Mouse (Mus musculus) neural tube, embryonic 12.5 days (tissue): ENCODE data around the gene Pou3f1. TPM values are rescaled to one million over a fixed set of nuclear protein-coding genes. Genes with fewer than 3 reads are reported as not detected.

Experiments
- ATAC-seq: fragments of 200-750 bp; cut with Nextera tagmentation; 2 replicates; pipeline ENCODE4 v1.8.0; 2017; ENCODE audit warnings: low read depth, mild to moderate bottlenecking, moderate TSS enrichment, moderate library complexity; ENCODE audit not compliant: low FRiP score
- H3K27ac ChIP-seq: fragments of 300-500 bp; sonication (generic); 2 replicates; pipeline ENCODE4 v1.5.1; 2016
- H3K27me3 ChIP-seq: fragments of 300-500 bp; sonication (generic); replicated peaks from 2 replicates; pipeline ENCODE4 v1.6.1; 2016; ENCODE audit warnings: mild to moderate bottlenecking
- H3K36me3 ChIP-seq: fragments of 300-500 bp; sonication (generic); 2 replicates; pipeline ENCODE4 v1.6.1; 2016; ENCODE audit warnings: mild to moderate bottlenecking
- H3K4me1 ChIP-seq: fragments of 300-500 bp; sonication (generic); 2 replicates; pipeline ENCODE4 v1.6.1; 2016
- H3K4me2 ChIP-seq: fragments of 300-500 bp; sonication (generic); replicated peaks from 2 replicates; pipeline ENCODE4 v1.6.1; 2016; ENCODE audit warnings: mild to moderate bottlenecking
- H3K4me3 ChIP-seq: fragments of 300-500 bp; sonication (generic); 2 replicates; pipeline ENCODE4 v1.5.1; 2016
- H3K9ac ChIP-seq: fragments of 300-500 bp; sonication (generic); 2 replicates; pipeline ENCODE4 v1.6.1; 2016; ENCODE audit warnings: mild to moderate bottlenecking
- H3K9me3 ChIP-seq: fragments of 300-500 bp; sonication (generic); 2 replicates; pipeline ENCODE4 v1.6.1; 2016; ENCODE audit warnings: mild to moderate bottlenecking
- WGBS: fragments of 180-500 bp; shearing (Covaris S2); methylation state at CpG from one replicate; pipeline ENCODE4 v1.1.7; 2016; 5-methylcytosine and 5-hydroxymethylcytosine counted together
- polyA plus RNA-seq: library from polyadenylated mRNA; unstranded; fragments of >200 nt; fragmentation: Nextera tagmentation; extraction: Ambion mirVana; gene quantifications from 2 replicates; pipeline ENCODE4 v1.2.1, GENCODE M21; 2016

Pou3f1 gene
- polyA plus RNA-seq, 1 experiment from 2014 or later: 25.8 TPM

GRCm38 (mm10) chr4:124674334-124675032 lies 17.9 kb downstream of the Pou3f1 start:
- Histone ChIP-seq H3K27me3 (peaks cover 36% of the 10 kb centered on the region), H3K27ac (no peak overlapping the region), H3K36me3 (peaks cover 21% of the 10 kb centered on the region), H3K4me3 (no peak overlapping the region), H3K9ac (no peak overlapping the region), H3K4me2 (no peak overlapping the region), H3K9me3 (no peaks in the 10 kb centered on the region), H3K4me1 (peaks cover 34% of the 10 kb centered on the region)
- WGBS: 69% methylated on average over 17 of the region's 17 CpGs
- ATAC-seq: 0 out of 2 replicates have a peak, but pooled peaks have one; percentile 7

DNA sequence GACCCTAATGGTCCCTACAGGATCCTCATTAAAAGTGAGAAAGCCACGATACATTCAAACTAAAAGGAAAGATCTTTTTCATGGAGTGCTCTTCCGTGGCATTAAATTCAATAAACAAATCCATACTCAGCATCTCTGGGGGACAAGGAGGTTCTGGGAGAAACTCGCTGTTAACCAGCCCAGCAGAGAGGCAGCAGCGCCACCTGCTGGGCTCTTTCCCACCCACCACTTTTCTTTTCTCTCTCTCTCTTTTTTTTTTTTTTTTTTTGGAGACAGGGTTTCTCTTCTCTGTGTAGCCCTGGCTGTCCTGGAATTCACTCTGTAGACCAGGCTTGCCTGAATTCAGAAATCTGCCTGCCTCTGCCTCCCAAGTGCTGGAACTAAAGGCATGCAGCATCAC lies 18.4 kb downstream of the Pou3f1 start:
- Histone ChIP-seq H3K27me3 (peaks cover 34% of the 10 kb centered on the region), H3K9ac (no peak overlapping the region), H3K9me3 (no peaks in the 10 kb centered on the region), H3K4me3 (no peak overlapping the region), H3K36me3 (peaks cover 27% of the 10 kb centered on the region), H3K4me2 (no peak overlapping the region), H3K4me1 (peaks cover 34% of the 10 kb centered on the region), H3K27ac (no peak overlapping the region)
- no peak for ATAC-seq
- WGBS: 2% methylated on average over 4 of the region's 4 CpGs

DNA sequence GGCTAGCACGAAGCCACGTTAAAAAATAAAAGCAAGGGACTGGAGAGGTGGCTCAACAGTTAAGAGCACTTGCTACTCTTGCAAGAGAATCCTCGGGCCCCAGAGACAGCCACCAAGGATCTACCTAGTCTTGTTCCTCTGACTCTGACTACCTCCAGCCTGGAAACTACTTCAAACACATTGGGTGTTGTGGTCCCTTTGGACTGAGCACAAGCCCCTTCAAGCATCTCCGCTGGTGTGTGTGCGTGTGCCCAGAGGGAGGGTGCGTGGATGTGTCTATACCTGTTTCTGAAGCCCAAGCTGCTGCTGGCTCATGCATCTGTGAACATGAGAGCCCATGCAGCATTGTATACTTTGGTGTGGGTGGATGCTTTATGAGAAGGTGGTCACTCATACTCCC lies 19.4 kb downstream of the Pou3f1 start:
- no peak overlapping the region for H3K4me2 ChIP-seq
- H3K9ac ChIP-seq: no peak overlapping the region
- peaks cover 35% of the 10 kb centered on the region for H3K36me3 ChIP-seq
- H3K4me3 ChIP-seq: no peak overlapping the region
- no peaks in the 10 kb centered on the region for H3K9me3 ChIP-seq
- H3K27ac ChIP-seq: no peak overlapping the region
- ATAC-seq: no peak
- 83% methylated on average over 6 of the region's 6 CpGs for WGBS
- H3K4me1 ChIP-seq: peaks cover 34% of the 10 kb centered on the region
- peaks cover 25% of the 10 kb centered on the region for H3K27me3 ChIP-seq

DNA sequence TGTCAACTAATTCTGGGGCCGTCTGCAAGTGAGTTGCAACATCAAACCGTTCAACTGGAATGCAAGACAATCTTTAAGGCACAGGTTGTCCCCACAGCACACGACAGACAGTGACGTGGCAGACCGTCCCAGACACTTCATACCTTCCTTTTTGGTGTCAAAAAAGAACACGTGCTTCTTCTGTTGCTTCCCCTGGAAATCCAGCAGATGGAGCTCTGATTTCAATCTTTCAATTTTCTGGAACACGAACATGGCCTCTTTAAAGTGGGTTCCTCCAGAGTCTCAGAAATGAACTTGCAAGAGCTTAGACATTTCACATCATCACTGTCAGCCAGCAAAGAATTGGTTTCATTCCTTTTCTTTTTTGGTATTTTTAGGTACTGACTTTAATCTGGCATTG lies 25.7 kb downstream of the Pou3f1 start:
- ATAC-seq: no peak
- no peak overlapping the region for H3K4me3 ChIP-seq
- H3K4me2 ChIP-seq: no peak overlapping the region
- no peaks in the 10 kb centered on the region for H3K27me3 ChIP-seq
- H3K27ac ChIP-seq: no peak overlapping the region
- no peak overlapping the region for H3K9ac ChIP-seq
- WGBS: 69% methylated on average over 7 of the region's 7 CpGs
- H3K4me1 ChIP-seq: no peaks in the 10 kb centered on the region
- peaks cover 74% of the 10 kb centered on the region for H3K36me3 ChIP-seq
- no peaks in the 10 kb centered on the region for H3K9me3 ChIP-seq

- 92% methylated on average over 4 of the region's 4 CpGs for WGBS
- no peaks in the 10 kb centered on the region for H3K9me3 ChIP-seq
- H3K4me2 ChIP-seq: no peak overlapping the region
- ATAC-seq: no peak
- no peak overlapping the region for H3K4me3 ChIP-seq
- no peak overlapping the region for H3K27ac ChIP-seq
- H3K36me3 ChIP-seq: peaks cover 67% of the 10 kb centered on the region
- no peaks in the 10 kb centered on the region for H3K4me1 ChIP-seq
- no peaks in the 10 kb centered on the region for H3K27me3 ChIP-seq
- no peak overlapping the region for H3K9ac ChIP-seq
These were observed 26.9 kb downstream of the Pou3f1 start for GRCm38 (mm10) chr4:124683474-124683873.

DNA sequence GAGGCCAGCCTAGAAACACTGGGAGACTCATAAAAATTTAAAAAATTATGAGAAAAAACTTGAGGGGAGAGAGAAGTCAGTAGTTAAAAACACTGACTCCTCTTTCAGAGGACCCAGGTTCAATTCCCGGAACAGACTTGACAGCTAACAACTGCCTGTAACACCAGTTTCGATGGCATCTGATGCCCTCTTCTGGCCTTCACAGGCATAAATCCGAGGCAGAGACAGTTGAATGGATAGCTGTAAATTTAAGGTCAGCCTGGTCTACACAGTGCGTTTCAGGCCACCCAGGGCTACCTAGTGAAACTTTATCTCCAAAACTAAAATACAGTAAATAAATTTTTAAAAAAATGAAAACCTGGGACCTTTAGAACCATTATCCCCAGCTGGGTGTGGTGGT lies 28.4 kb downstream of the Pou3f1 start:
- WGBS: 74% methylated on average over 4 of the region's 4 CpGs
- H3K9me3 ChIP-seq: no peaks in the 10 kb centered on the region
- H3K9ac ChIP-seq: no peak overlapping the region
- no peak overlapping the region for H3K4me3 ChIP-seq
- no peak for ATAC-seq
- H3K4me2 ChIP-seq: no peak overlapping the region
- H3K4me1 ChIP-seq: no peaks in the 10 kb centered on the region
- H3K27me3 ChIP-seq: no peaks in the 10 kb centered on the region
- H3K27ac ChIP-seq: no peak overlapping the region
- peaks cover 53% of the 10 kb centered on the region for H3K36me3 ChIP-seq

- no peaks in the 10 kb centered on the region for H3K9me3 ChIP-seq
- ATAC-seq: no peak
- no peaks in the 10 kb centered on the region for H3K27me3 ChIP-seq
- no peak overlapping the region for H3K4me3 ChIP-seq
- 89% methylated on average over 8 of the region's 8 CpGs for WGBS
- H3K4me1 ChIP-seq: no peaks in the 10 kb centered on the region
- peaks cover 49% of the 10 kb centered on the region for H3K36me3 ChIP-seq
- H3K9ac ChIP-seq: no peak overlapping the region
- H3K4me2 ChIP-seq: no peak overlapping the region
- no peak overlapping the region for H3K27ac ChIP-seq
These were observed 28.8 kb downstream of the Pou3f1 start for GRCm38 (mm10) chr4:124685453-124685852.

GRCm38 (mm10) chr4:124685897-124686402 lies 29.3 kb downstream of the Pou3f1 start:
- 86% methylated on average over 8 of the region's 8 CpGs for WGBS
- Histone ChIP-seq H3K4me3 (no peak overlapping the region), H3K4me2 (no peak overlapping the region), H3K9ac (no peak overlapping the region), H3K27me3 (no peaks in the 10 kb centered on the region), H3K4me1 (no peaks in the 10 kb centered on the region), H3K27ac (no peak overlapping the region), H3K9me3 (no peaks in the 10 kb centered on the region), H3K36me3 (peaks cover 45% of the 10 kb centered on the region)
- ATAC-seq: no peak

DNA sequence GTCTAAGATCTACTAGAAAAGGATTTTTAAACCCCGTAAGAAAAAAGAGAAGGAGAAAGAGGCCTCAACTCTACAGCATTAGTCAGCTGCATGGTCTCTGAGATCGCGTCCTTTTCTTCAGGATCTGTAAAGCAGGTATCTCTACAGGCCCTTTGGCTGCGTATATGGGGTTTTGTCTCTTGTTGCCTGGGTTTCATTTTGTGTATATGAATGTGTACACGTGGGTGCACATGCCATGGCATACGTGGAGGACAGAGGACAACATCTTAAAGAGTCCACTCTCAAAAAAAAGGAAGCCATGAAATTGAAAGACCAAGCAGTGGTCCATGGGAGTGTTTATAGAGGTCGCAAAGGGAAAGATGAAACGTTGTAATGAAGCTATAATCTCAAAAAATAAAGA lies 34.8 kb downstream of the Pou3f1 start:
- Histone ChIP-seq H3K36me3 (no peaks in the 10 kb centered on the region), H3K4me2 (no peak overlapping the region), H3K27ac (no peak overlapping the region), H3K9me3 (no peaks in the 10 kb centered on the region), H3K4me1 (peaks cover 6% of the 10 kb centered on the region; the same call in 1 of the 2 replicates), H3K4me3 (no peak overlapping the region), H3K9ac (no peak overlapping the region), H3K27me3 (peaks cover 9% of the 10 kb centered on the region)
- no peak for ATAC-seq
- WGBS: 90% methylated on average over 8 of the region's 8 CpGs

DNA sequence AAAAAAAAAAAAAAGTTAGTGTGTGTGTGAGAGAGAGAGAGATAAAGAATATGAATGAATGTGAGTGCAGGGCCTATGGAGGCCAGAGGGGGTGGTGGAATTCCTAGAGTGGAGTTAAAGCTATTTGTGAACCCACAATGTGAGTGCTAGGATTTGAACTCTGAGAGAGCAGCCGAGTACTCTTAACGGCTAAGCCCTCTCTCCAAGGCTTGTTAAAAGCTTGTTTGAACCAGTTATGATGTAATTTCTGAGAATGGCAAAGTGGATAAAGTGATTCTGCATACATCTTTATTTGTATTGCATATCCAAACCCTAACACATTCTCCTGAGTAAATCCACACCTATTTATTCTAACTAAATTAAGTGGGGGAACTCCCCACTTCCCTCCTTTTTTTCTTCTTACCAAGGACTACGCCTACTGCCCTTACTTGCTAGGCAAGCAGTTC lies 35.8 kb downstream of the Pou3f1 start:
- H3K27ac ChIP-seq: no peak overlapping the region
- peaks cover 9% of the 10 kb centered on the region for H3K27me3 ChIP-seq
- ATAC-seq: no peak
- H3K36me3 ChIP-seq: no peaks in the 10 kb centered on the region
- no peaks in the 10 kb centered on the region for H3K9me3 ChIP-seq
- peaks cover 6% of the 10 kb centered on the region; the same call in 1 of the 2 replicates for H3K4me1 ChIP-seq
- H3K4me2 ChIP-seq: peak overlapping the region; percentile 65
- WGBS: 73% methylated on average over 3 of the region's 3 CpGs
- peak overlapping the region; percentile 82 for H3K4me3 ChIP-seq
- H3K9ac ChIP-seq: peak overlapping the region; percentile 79

- Histone ChIP-seq H3K9ac (peak within 1 kb of the TSS; percentile 79), H3K4me2 (peak within 1 kb of the TSS; percentile 65), H3K27ac (no peak within 1 kb of the TSS), H3K36me3 (no peaks in the 10 kb centered on the region), H3K9me3 (no peaks in the 10 kb centered on the region), H3K4me1 (peaks cover 6% of the 10 kb centered on the region; the same call in 1 of the 2 replicates), H3K4me3 (peak within 1 kb of the TSS; percentile 82), H3K27me3 (peaks cover 9% of the 10 kb centered on the region)
- under 1% methylated on average over 43 of the region's 43 CpGs for WGBS
- ATAC-seq: peak; percentile 96
These were observed 36.7 kb downstream of the Pou3f1 start, which contains the start of gene Utp11 for GRCm38 (mm10) chr4:124693135-124693894. TSS of gene Utp11 (minus strand) at chr4:124693600.

DNA sequence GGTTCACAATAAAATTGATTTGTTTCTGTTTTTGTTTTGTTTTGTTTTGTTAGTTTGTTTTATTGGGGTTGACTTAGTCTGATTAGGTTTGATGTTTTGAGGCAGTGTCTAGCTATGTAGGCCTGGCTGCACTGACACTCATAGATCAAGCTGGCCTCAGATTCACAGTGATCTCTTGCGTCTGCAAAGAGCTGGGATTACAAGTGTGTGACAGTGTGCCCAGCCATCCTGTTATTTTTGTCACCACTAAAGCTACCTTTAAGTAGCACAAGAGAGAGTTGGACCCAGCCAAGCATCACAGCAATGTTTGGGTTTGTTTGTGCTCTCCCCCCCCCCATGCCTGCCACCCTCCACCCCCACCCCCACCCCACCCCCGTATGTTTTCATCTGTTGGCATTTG lies 38.0 kb downstream of the Pou3f1 start:
- Histone ChIP-seq H3K9ac (no peak overlapping the region), H3K4me3 (no peak overlapping the region), H3K4me1 (peaks cover 6% of the 10 kb centered on the region; the same call in 1 of the 2 replicates), H3K36me3 (no peaks in the 10 kb centered on the region), H3K4me2 (no peak overlapping the region), H3K27ac (no peak overlapping the region), H3K27me3 (peaks cover 9% of the 10 kb centered on the region), H3K9me3 (no peaks in the 10 kb centered on the region)
- 86% methylated on average over 2 of the region's 2 CpGs for WGBS
- ATAC-seq: no peak
